Mouse (Mus musculus) cortical plate, adult 2 months (tissue): ENCODE measurements around the gene Mri1. TPM values are rescaled to one million over a fixed set of nuclear protein-coding genes. Genes with fewer than 3 reads are reported as not detected.

Source experiments
- H3K27ac ChIP-seq: fragments of 200-500 bp; 2 replicates; pipeline ENCODE4 v1.5.1; 2012; ENCODE audit warnings: low read length, control low read depth, inconsistent platforms; ENCODE audit not compliant: insufficient read depth
- H3K4me1 ChIP-seq: fragments of 200-500 bp; 2 replicates; pipeline ENCODE4 v1.6.1; 2011; ENCODE audit warnings: low read length; ENCODE audit not compliant: control insufficient read depth, insufficient read depth
- H3K4me3 ChIP-seq: fragments of 200-500 bp; 2 replicates; pipeline ENCODE4 v1.5.1; 2011; ENCODE audit warnings: mild to moderate bottlenecking, low read length, control low read depth; ENCODE audit not compliant: insufficient read depth
- CTCF ChIP-seq: fragments of 200-500 bp; IDR thresholded peaks from 2 replicates; pipeline ENCODE4 v1.5.1; 2011; ENCODE audit warnings: mild to moderate bottlenecking, control low read depth, low read length; ENCODE audit not compliant: insufficient read depth; ENCODE audit errors: extremely low read depth
- POLR2A ChIP-seq: fragments of 200-500 bp; IDR thresholded peaks from 2 replicates; pipeline ENCODE4 v1.6.1; 2011; ENCODE audit warnings: mild to moderate bottlenecking, low read length, control low read depth; ENCODE audit not compliant: insufficient read depth; ENCODE audit errors: extremely low read depth
- polyA plus RNA-seq: library from polyadenylated mRNA; depleted of rRNA; stranded (reverse); fragments of >200 nt; gene quantifications from 2 replicates; pipeline ENCODE4 v1.2.3, GENCODE M21; 2012

Gene Mri1
- polyA plus RNA-seq, 1 experiment, result 25.0 TPM

DNA sequence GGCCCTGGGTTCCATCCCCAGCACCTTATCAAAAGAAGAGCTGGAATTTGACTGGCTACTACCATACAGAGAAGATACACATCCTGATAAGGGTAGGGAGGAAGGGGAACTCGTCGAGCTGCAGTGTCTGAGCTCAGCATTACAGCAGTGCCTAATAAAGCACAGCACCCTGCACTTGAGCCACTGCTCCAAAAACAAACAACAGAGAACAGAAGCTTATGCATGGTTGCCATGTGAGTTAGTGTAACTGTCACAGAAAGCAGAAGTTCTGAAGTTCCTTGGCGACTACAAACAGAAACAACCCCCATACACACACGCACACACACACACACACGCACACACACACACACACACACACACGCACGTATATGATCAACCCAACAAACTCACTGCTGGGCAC, 37.0 kb downstream of the Mri1 start:
- Histone ChIP-seq H3K4me1 (no peaks in the 10 kb centered on the region), H3K4me3 (no peak overlapping the region), H3K27ac (no peak overlapping the region)
- no peak for TF ChIP-seq CTCF
- TF ChIP-seq POLR2A, result no peak

DNA sequence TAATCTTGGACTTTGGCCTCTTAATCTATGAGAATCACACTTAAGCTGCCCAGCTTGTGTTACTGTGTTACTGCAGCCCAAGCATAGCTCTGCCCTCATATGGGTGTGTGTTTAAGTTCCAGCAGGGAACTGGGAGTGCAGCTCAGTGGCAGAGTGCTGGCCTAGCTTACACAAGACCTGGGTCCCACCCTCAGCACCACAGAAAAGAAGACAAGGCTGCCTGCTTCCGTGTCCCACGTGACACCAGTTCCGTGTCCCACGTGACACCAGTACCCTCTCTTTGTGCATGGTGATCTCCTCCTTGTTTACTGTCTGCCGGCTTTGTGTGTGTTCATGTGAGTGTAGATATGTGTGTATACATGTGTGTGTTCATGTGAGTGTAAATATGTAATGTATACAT, 39.0 kb downstream of the Mri1 start:
- H3K4me1 ChIP-seq, result no peaks in the 10 kb centered on the region
- H3K27ac ChIP-seq, result no peak overlapping the region
- H3K4me3 ChIP-seq, result no peak overlapping the region
- no peak for TF ChIP-seq CTCF
- no peak for TF ChIP-seq POLR2A

DNA sequence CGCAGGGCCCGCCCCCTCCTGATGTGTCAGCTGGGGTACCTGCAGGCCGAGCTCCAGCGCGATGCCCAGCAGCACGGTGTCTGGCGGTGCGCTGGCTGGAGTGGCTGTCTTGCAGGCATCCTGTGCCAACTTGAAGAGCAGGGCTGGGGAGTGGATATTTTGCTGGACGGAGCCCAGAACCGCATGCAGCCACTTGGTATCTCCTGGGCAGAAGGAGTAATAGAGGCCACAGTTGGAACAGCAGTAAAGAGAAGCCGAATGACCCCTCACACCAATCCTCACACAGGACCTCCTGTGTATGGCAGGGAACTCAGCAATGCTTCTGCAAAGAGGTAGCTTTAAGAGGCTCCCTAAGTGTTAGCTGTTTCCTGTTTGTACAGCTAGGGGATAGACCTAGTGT, 39.9 kb downstream of the Mri1 start:
- Histone ChIP-seq H3K27ac (no peak overlapping the region), H3K4me3 (no peak overlapping the region), H3K4me1 (no peaks in the 10 kb centered on the region)
- TF ChIP-seq POLR2A (no peak), CTCF (no peak)

- no peak overlapping the region for H3K4me3 ChIP-seq
- H3K4me1 ChIP-seq, result no peaks in the 10 kb centered on the region
- H3K27ac ChIP-seq, result no peak overlapping the region
- TF ChIP-seq CTCF (no peak), POLR2A (no peak)
Observed at GRCm38 (mm10) chr8:84213277-84213676, 43.8 kb downstream of the Mri1 start.

DNA sequence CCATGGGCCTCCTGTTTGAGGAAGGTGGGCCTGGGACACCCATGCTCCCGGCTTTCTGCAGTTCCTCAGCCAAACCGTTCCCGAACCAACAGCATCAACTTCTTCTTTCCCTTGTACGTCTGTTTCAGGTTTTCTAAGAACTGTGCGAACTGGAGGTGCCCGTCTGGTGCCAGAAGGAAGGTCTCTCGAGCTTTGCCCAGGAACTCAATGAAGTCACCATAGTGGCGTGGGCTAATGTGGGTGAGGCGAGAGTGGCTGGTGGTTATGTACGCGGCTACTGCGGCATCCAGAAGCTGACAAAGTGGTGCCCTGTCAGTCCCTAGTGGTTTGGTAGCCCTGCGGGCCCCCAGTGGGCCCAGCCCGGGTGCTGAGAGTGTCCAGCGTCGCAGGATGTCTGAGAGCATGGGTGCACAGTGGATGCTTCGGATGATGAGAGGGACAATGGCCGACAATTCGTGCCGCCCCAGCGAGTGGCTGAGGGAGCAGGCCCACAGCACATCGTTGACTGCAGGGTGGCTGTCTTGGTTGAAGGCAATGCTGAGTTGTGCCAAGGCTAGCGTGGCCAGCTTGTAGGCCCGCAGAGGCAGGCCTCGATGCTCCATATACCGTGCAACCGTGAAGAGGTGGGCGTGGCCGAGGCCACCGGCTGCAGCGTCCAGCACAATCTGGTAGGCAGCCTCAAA, 45.1 kb downstream of the Mri1 start:
- no peak for TF ChIP-seq POLR2A
- no peak for TF ChIP-seq CTCF
- Histone ChIP-seq H3K4me1 (no peaks in the 10 kb centered on the region), H3K27ac (no peak overlapping the region), H3K4me3 (no peak overlapping the region)

GRCm38 (mm10) chr8:84211202-84211601, 45.9 kb downstream of the Mri1 start:
- Histone ChIP-seq H3K27ac (no peak overlapping the region), H3K4me1 (no peaks in the 10 kb centered on the region)
- no peak for TF ChIP-seq CTCF

DNA sequence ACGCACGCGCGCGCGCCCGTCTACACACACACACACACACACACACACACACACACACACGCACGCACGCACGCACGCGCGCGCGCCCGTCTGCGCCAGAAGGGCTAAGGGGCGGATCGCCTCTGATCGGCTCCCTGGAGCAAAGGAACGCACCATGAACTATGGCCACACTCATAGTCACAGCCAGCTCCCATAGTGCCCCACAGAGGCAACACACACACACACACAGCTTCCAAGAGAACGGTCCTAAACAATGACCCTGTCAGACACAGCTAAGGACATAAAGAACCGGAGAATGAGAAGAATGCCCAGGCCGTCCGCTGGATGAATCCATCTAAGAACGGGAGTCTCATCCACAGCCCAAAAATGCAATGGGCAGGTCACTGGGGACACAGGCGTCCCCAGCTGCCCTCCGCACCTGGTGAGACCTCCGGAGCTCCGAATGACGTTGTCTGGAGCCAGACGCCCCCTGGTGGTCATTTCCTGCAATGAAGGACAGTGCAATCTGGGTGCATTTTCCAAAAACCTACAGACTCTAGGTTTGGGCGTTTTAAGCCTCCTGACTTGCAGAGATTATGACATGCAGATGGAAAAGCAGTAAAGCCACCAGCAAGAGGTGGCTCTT, 46.8 kb downstream of the Mri1 start:
- TF ChIP-seq CTCF (peak; percentile 80), POLR2A (no peak)
- H3K4me3 ChIP-seq, result peak overlapping the region; percentile 9; the same call in 1 of the 2 replicates
- peak overlapping the region; percentile 22; the same call in 1 of the 2 replicates for H3K27ac ChIP-seq
- no peaks in the 10 kb centered on the region for H3K4me1 ChIP-seq

More at GRCm38 (mm10) chr8:84211202-84211601, 45.9 kb downstream of the Mri1 start:
- H3K4me3 ChIP-seq, result no peak overlapping the region

DNA sequence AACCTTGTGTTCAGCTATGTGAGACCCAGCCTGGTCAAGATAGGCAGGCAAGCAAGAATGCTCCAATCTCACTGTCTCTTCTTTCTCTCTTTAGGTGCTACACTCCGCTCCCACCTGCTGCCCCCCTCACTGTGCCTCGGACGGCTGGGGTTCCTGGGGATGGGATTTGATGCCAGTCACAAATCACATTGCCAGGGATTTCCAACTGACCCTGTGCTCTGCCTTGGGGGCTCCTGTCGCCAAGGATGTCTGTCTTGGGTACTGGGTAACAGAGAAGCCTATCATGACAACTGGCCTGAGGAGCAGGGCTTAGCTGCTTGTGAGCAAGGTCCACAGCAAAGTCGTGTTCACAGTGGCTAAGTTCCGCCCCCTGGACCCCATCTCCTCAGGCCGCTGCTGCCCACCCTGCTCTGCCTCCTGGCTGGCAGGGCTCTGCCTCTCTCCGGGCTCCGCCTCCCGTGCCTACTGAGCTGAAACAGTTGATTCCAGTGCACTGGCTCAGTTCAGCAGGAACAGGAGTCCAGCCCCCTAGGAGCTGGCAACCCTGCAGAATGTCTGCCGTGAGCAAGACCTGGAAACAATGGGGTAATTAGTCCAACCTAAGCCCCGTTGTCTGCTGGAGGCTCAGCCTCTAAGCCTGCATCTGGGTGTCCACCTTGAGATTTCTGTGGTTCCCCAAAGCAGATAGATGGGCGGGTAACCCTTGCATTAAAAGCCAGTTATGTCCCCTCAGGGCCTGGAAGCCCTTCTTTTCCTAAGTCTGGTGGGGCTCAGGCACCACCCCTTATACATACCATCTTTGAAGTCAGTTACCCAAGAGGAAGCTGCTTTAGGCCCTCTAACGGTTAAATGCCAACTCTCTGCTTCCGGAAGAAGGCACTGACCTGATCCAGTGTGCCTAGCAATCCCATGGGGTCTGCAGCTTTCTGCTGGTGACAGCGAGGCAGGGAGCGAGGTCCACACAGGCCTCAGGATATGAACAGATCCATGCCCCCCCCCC, 48.4 kb downstream of the Mri1 start:
- no peak overlapping the region; the same call in 1 of the 2 replicates for H3K27ac ChIP-seq
- no peak overlapping the region for H3K4me3 ChIP-seq

DNA sequence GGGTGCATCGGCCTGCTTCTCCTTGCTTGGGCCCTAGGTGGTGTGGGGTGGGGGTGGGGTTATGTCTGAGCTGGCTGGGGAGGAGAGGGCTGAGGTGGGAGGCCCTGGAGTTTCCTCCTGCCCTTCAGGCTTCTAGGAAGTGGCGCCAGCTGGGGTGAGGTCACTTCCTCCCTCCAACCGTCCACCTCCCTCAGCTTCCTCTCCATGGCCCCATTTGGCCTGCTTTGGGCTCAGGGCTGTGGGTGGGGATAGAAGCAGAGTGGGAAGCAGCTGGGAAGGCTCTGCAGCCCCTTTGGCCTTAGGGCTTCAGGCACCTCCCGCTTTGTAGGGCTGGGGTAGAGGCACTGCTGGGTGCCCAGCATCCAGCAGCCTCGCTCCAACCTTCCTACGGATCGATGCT, 49.3 kb downstream of the Mri1 start:
- TF ChIP-seq POLR2A (no peak), CTCF (no peak)
- H3K27ac ChIP-seq, result peak overlapping the region; percentile 70
- H3K4me3 ChIP-seq, result no peak overlapping the region
- H3K4me1 ChIP-seq, result no peaks in the 10 kb centered on the region

More for the DNA sequence above, 48.4 kb downstream of the Mri1 start:
- H3K4me1 ChIP-seq, result no peaks in the 10 kb centered on the region
- TF ChIP-seq POLR2A (no peak), CTCF (no peak)
